Mouse (Mus musculus): ENCODE measurements around the gene Myo18a.

Myo18a gene

GRCm38 (mm10) chr11:77901775-77902355, 138.8 kb downstream of the Myo18a start:
- no peak for DNase-seq

- DNase-seq, result no peak
Measured at GRCm38 (mm10) chr11:77903761-77904160, 140.7 kb downstream of the Myo18a start.

GRCm38 (mm10) chr11:77904707-77905106, 141.7 kb downstream of the Myo18a start:
- no peak for DNase-seq

- DNase-seq, result no peak
Measured at GRCm38 (mm10) chr11:77906097-77906687, 143.1 kb downstream of the Myo18a start.

- DNase-seq, result no peak
Measured at GRCm38 (mm10) chr11:77906747-77907174, 143.7 kb downstream of the Myo18a start.

- DNase-seq, result no peak
Measured at GRCm38 (mm10) chr11:77908468-77908867, 145.4 kb downstream of the Myo18a start.

- DNase-seq, result no peak
Measured at GRCm38 (mm10) chr11:77909376-77909775, 146.3 kb downstream of the Myo18a start.

- no peak for DNase-seq
Measured at GRCm38 (mm10) chr11:77909776-77910175, 146.7 kb downstream of the Myo18a start.

GRCm38 (mm10) chr11:77913505-77913904, 150.5 kb downstream of the Myo18a start:
- DNase-seq, result no peak

- no peak for DNase-seq
Measured at GRCm38 (mm10) chr11:77914598-77915260, 151.7 kb downstream of the Myo18a start.

Data from B cell, adult 2 months (primary cell).